Mouse (Mus musculus) embryonic stem cell, embryonic (primary cell): ENCODE results near the gene Ccr10.

Experiments
- CTCF ChIA-PET, 4 experiments: fragments of 300-600 bp in 2 of 4; fragments of 350-600 bp in 2 of 4; sonication (Branson Sonifier 250); formaldehyde crosslinking; loops; one replicate each; lab custom pipeline; 2022; ENCODE audit warnings: inconsistent platforms in 2 of 4; lab: Charles Lee
- POLR2A ChIA-PET, 4 experiments: fragments of 300-600 bp in 2 of 4; fragments of 350-600 bp in 2 of 4; sonication (Branson Sonifier 250); formaldehyde crosslinking; loops; one replicate each; lab custom pipeline; 2022; ENCODE audit warnings: antibody characterized with exemption in 4 of 4, inconsistent platforms in 1 of 4; lab: Charles Lee

Ccr10 gene

GRCm38 (mm10) chr11:101170354-101170810 is 4.9 kb downstream of the Ccr10 start, which contains the start of gene Cntnap1:
Gene Cntnap1, plus strand, starts transcription at chr11:101170523.
- ChIA-PET CTCF (interaction anchor here (0.6 to 8.3 kb wide), 12 partner anchors 9 to 272 kb away, joined by 3 to 135 read pairs (median 4); partner anchors contain the start of genes Psmc3ip (in 1 of the 4) and Rpl27 (in 1 of the 4)), POLR2A (interaction anchor here in 3 of 4 experiments (0.5 to 4.6 kb wide), 36 partner anchors 7 to 594 kb away, joined by 3 to 27 read pairs (median 4); partner anchors contain the start of genes Stat3 (in 3 of the 3), Coasy (in 2 of the 3), Retreg3 (in 2 of the 3) and Rpl27 (in 2 of the 3))

GRCm38 (mm10) chr11:101169301-101170107 is 5.7 kb downstream of the Ccr10 start:
- ChIA-PET CTCF (interaction anchor here in 2 of 4 experiments (0.6 to 1.2 kb wide), 5 partner anchors 13 to 273 kb away, joined by 3 to 4 read pairs (median 3); partner anchors contain the start of gene Rpl27 (in 1 of the 2)), POLR2A (interaction anchor here in 3 of 4 experiments (0.5 to 3.5 kb wide), 16 partner anchors 9 to 230 kb away, joined by 3 to 16 read pairs (median 3); partner anchors contain the start of genes Naglu (in 1 of the 3), Psmc3ip (in 1 of the 3), Retreg3 (in 1 of the 3) and Stat3 (in 1 of the 3))

- CTCF ChIA-PET: interaction anchor here in 2 of 4 experiments (0.6 to 0.9 kb wide), 3 partner anchors 8 to 36 kb away, joined by 3 read pairs; no protein-coding TSS in a partner anchor
Measured at GRCm38 (mm10) chr11:101168301-101168980, 6.8 kb downstream of the Ccr10 start.

GRCm38 (mm10) chr11:101167963-101168300 is 7.3 kb downstream of the Ccr10 start:
- POLR2A ChIA-PET: interaction anchor here in 1 of 4 experiments (1.3 kb wide), 1 partner anchor 8 kb away, joined by 3 read pairs; no protein-coding TSS in a partner anchor
- CTCF ChIA-PET: interaction anchor here in 2 of 4 experiments (0.5 to 0.9 kb wide), 2 partner anchors 8 to 742 kb away, joined by 3 read pairs; no protein-coding TSS in a partner anchor

More at GRCm38 (mm10) chr11:101168301-101168980, 6.8 kb downstream of the Ccr10 start:
- POLR2A ChIA-PET: interaction anchor here in 1 of 4 experiments (1.2 kb wide), 2 partner anchors 12 to 19 kb away, joined by 3 read pairs; no protein-coding TSS in a partner anchor

- ChIA-PET CTCF (interaction anchor here (0.5 to 1.0 kb wide), 5 partner anchors 9 to 742 kb away, joined by 3 to 6 read pairs (median 3); no protein-coding TSS in a partner anchor), POLR2A (interaction anchor here in 1 of 4 experiments (1.3 kb wide), 1 partner anchor 9 kb away, joined by 3 read pairs; no protein-coding TSS in a partner anchor)
Measured at GRCm38 (mm10) chr11:101167211-101167962, 7.9 kb downstream of the Ccr10 start.

GRCm38 (mm10) chr11:101166357-101166756 is 8.9 kb downstream of the Ccr10 start:
- ChIA-PET POLR2A (interaction anchor here in 1 of 4 experiments (1.7 kb wide), 1 partner anchor 10 kb away, joined by 8 read pairs; the partner anchor contains the start of gene Tubg2), CTCF (interaction anchor here in 1 of 4 experiments (1.0 to 4.1 kb wide), 2 partner anchors 9 to 11 kb away, joined by 3 to 39 read pairs; partner anchors contain the start of gene Ccr10)

- CTCF ChIA-PET: interaction anchor here (0.5 to 4.1 kb wide), 11 partner anchors 10 to 463 kb away, joined by 3 to 48 read pairs (median 4); partner anchors contain the start of genes Becn1 (in 2 of the 4) and Ccr10 (in 2 of the 4)
- POLR2A ChIA-PET: interaction anchor here (0.6 to 4.2 kb wide), 27 partner anchors 8 to 638 kb away, joined by 3 to 23 read pairs (median 4); partner anchors contain the start of genes Ccr10 (in 2 of the 4), Retreg3 (in 2 of the 4), Rpl27 (in 2 of the 4) and Tubg1 (in 2 of the 4)
Measured at GRCm38 (mm10) chr11:101164677-101165580, 10.3 kb downstream of the Ccr10 start.

GRCm38 (mm10) chr11:101164351-101164665 is 10.9 kb downstream of the Ccr10 start:
- ChIA-PET POLR2A (interaction anchor here (0.6 to 4.2 kb wide), 26 partner anchors 7 to 637 kb away, joined by 3 to 23 read pairs (median 5); partner anchors contain the start of genes Ccr10 (in 2 of the 4), Plekhh3 (in 2 of the 4), Retreg3 (in 2 of the 4) and Rpl27 (in 2 of the 4)), CTCF (interaction anchor here in 3 of 4 experiments (0.6 to 4.1 kb wide), 11 partner anchors 11 to 138 kb away, joined by 3 to 48 read pairs (median 3); partner anchors contain the start of genes Becn1 (in 2 of the 3) and Ccr10 (in 2 of the 3))

GRCm38 (mm10) chr11:101163476-101164350 is 11.5 kb downstream of the Ccr10 start:
- ChIA-PET POLR2A (interaction anchor here (0.5 to 4.2 kb wide), 33 partner anchors 8 to 1832 kb away, joined by 3 to 23 read pairs (median 5); partner anchors contain the start of genes Plekhh3 (in 3 of the 4), Retreg3 (in 2 of the 4), Tubg1 (in 2 of the 4) and Acly (in 1 of the 4)), CTCF (interaction anchor here (0.5 to 4.1 kb wide), 21 partner anchors 8 to 183 kb away, joined by 3 to 48 read pairs (median 4); partner anchors contain the start of genes Ccr10 (in 2 of the 4), Psmc3ip (in 2 of the 4), Becn1 (in 1 of the 4) and Plekhh3 (in 1 of the 4))

GRCm38 (mm10) chr11:101162772-101163171 is 12.5 kb downstream of the Ccr10 start:
- CTCF ChIA-PET: interaction anchor here in 3 of 4 experiments (0.6 to 4.1 kb wide), 15 partner anchors 9 to 201 kb away, joined by 3 to 48 read pairs (median 4); partner anchors contain the start of genes Ccr10 (in 2 of the 3), Psmc3ip (in 2 of the 3) and Plekhh3 (in 1 of the 3)
- POLR2A ChIA-PET: interaction anchor here (0.6 to 4.2 kb wide), 24 partner anchors 9 to 1833 kb away, joined by 3 to 23 read pairs (median 4); partner anchors contain the start of genes Plekhh3 (in 3 of the 4), Retreg3 (in 2 of the 4), Tubg1 (in 2 of the 4) and Ccr10 (in 1 of the 4)

- POLR2A ChIA-PET: interaction anchor here (0.6 to 4.2 kb wide), 12 partner anchors 9 to 74 kb away, joined by 3 to 23 read pairs (median 4); partner anchors contain the start of genes Plekhh3 (in 2 of the 4), Ccr10 (in 1 of the 4), Cntnap1 (in 1 of the 4) and Mlx (in 1 of the 4)
- CTCF ChIA-PET: interaction anchor here (0.5 to 4.1 kb wide), 8 partner anchors 13 to 219 kb away, joined by 3 to 48 read pairs (median 4); partner anchors contain the start of gene Ccr10 (in 2 of the 4)
Measured at GRCm38 (mm10) chr11:101162301-101162700, 12.9 kb downstream of the Ccr10 start.

GRCm38 (mm10) chr11:101161551-101161950 is 13.7 kb downstream of the Ccr10 start:
- CTCF ChIA-PET: interaction anchor here in 3 of 4 experiments (1.0 to 2.0 kb wide), 5 partner anchors 10 to 40 kb away, joined by 3 to 8 read pairs (median 4); partner anchors contain the start of gene Plekhh3 (in 1 of the 3)
- POLR2A ChIA-PET: interaction anchor here in 3 of 4 experiments (0.7 to 4.2 kb wide), 7 partner anchors 10 to 41 kb away, joined by 3 to 23 read pairs (median 6); partner anchors contain the start of genes Plekhh3 (in 2 of the 3), Ccr10 (in 1 of the 3), Cntnap1 (in 1 of the 3) and Retreg3 (in 1 of the 3)

- POLR2A ChIA-PET: interaction anchor here in 3 of 4 experiments (0.6 to 3.1 kb wide), 8 partner anchors 10 to 41 kb away, joined by 3 to 10 read pairs (median 4); partner anchors contain the start of genes Plekhh3 (in 2 of the 3), Ccr10 (in 1 of the 3), Cntnap1 (in 1 of the 3) and Retreg3 (in 1 of the 3)
- CTCF ChIA-PET: interaction anchor here in 3 of 4 experiments (0.6 to 2.0 kb wide), 6 partner anchors 10 to 40 kb away, joined by 3 to 8 read pairs (median 4); partner anchors contain the start of gene Plekhh3 (in 1 of the 3)
Measured at GRCm38 (mm10) chr11:101160981-101161505, 14.2 kb downstream of the Ccr10 start.
